Mouse (Mus musculus) intestine, postnatal 0 days (tissue): ENCODE results near the gene Chmp2a. TPM values are rescaled to one million over a fixed set of nuclear protein-coding genes. Genes with fewer than 3 reads are reported as not detected.
"Not testable (repeated sequence)": the region's sequence is repeated elsewhere in the genome, so short reads cannot be mapped to it uniquely, and the experiment has no call there.

Source experiments
- ATAC-seq: fragments of 200-750 bp; cut with Nextera tagmentation; 2 replicates; pipeline ENCODE4 v1.8.0; 2017; ENCODE audit warnings: mild to moderate bottlenecking, moderate TSS enrichment, moderate library complexity
- H3K27ac ChIP-seq: fragments of 300-500 bp; sonication (generic); 2 replicates; pipeline ENCODE4 v1.5.1; 2014; ENCODE audit warnings: mild to moderate bottlenecking, low read depth, low read length, moderate library complexity
- H3K27me3 ChIP-seq: fragments of 300-500 bp; sonication (generic); replicated peaks from 2 replicates; pipeline ENCODE4 v1.6.1; 2014; ENCODE audit warnings: low read length, mixed read lengths; ENCODE audit not compliant: control insufficient read depth, insufficient read depth
- H3K36me3 ChIP-seq: fragments of 300-500 bp; sonication (generic); 2 replicates; pipeline ENCODE4 v1.6.1; 2014; ENCODE audit warnings: mild to moderate bottlenecking, moderate library complexity; ENCODE audit not compliant: control insufficient read depth, insufficient read depth
- H3K4me1 ChIP-seq: fragments of 300-500 bp; sonication (generic); replicated peaks from 2 replicates; pipeline ENCODE4 v1.6.1; 2014; ENCODE audit warnings: antibody characterized with exemption, low read length, mixed read lengths; ENCODE audit not compliant: control insufficient read depth, insufficient read depth
- H3K4me2 ChIP-seq: fragments of 300-500 bp; sonication (generic); replicated peaks from 2 replicates; pipeline ENCODE4 v1.6.1; 2014; ENCODE audit warnings: low read depth, mild to moderate bottlenecking, moderate library complexity
- H3K4me3 ChIP-seq: fragments of 300-500 bp; sonication (generic); 2 replicates; pipeline ENCODE4 v1.5.1; 2014; ENCODE audit warnings: low read depth, low read length
- H3K9ac ChIP-seq: fragments of 300-500 bp; sonication (generic); 2 replicates; pipeline ENCODE4 v1.6.1; 2014; ENCODE audit warnings: mild to moderate bottlenecking, low read depth, low read length
- H3K9me3 ChIP-seq: fragments of 300-500 bp; sonication (generic); 2 replicates; pipeline ENCODE4 v1.6.1; 2016; ENCODE audit warnings: mixed run types; ENCODE audit not compliant: control insufficient read depth
- CTCF ChIP-seq: sonication (generic); IDR thresholded peaks from 2 replicates; pipeline ENCODE4 v1.5.1; 2016; ENCODE audit warnings: low read depth, mild to moderate bottlenecking, control low read depth, antibody characterized with exemption, moderate library complexity
- WGBS: fragments of 180-500 bp; shearing (Covaris S2); extraction: QIAGEN DNeasy Blood & Tissue Kit; methylation state at CpG from one replicate; pipeline ENCODE4 v1.1.7; 2014; 5-methylcytosine and 5-hydroxymethylcytosine counted together
- polyA plus RNA-seq: library from polyadenylated mRNA; unstranded; fragments of >200 nt; fragmentation: Nextera tagmentation; extraction: Ambion mirVana; gene quantifications from 2 replicates; pipeline ENCODE4 v1.2.1, GENCODE M21; 2015

The Chmp2a gene
- 323 and 329 TPM in 2 replicates for polyA plus RNA-seq

GRCm38 (mm10) chr7:13034148-13034977 is at the start of gene Chmp2a:
TSS of gene Chmp2a (minus strand) at chr7:13034807.
- Histone ChIP-seq H3K9me3 (no peaks in the 10 kb centered on the region), H3K27me3 (no peaks in the 10 kb centered on the region), H3K27ac (peak within 1 kb of the TSS; percentile 95), H3K4me2 (peak within 1 kb of the TSS; percentile 84), H3K9ac (peak within 1 kb of the TSS; percentile 85), H3K4me1 (0 out of 2 replicates have a peak, but pooled peaks cover 6% of the 10 kb centered on the region), H3K4me3 (peak within 1 kb of the TSS; percentile 69), H3K36me3 (peaks cover 43% of the 10 kb centered on the region)
- ATAC-seq = peak; percentile 49
- no peak for TF ChIP-seq CTCF
- WGBS = under 1% methylated on average over 44 of the region's 45 CpGs

GRCm38 (mm10) chr7:13072293-13072692 is 37.7 kb upstream of the Chmp2a start:
- no peak for ATAC-seq
- no peaks in the 10 kb centered on the region for H3K4me1 ChIP-seq
- no peak overlapping the region for H3K4me3 ChIP-seq
- no peak for TF ChIP-seq CTCF
- H3K27ac ChIP-seq = no peak overlapping the region
- H3K9ac ChIP-seq = no peak overlapping the region
- no peak overlapping the region for H3K4me2 ChIP-seq
- 51% methylated on average over 5 of the region's 5 CpGs for WGBS
- no peaks in the 10 kb centered on the region for H3K9me3 ChIP-seq
- no peaks in the 10 kb centered on the region for H3K27me3 ChIP-seq
- H3K36me3 ChIP-seq = no peaks in the 10 kb centered on the region

- not testable (repeated sequence) for H3K9ac ChIP-seq, H3K4me3 ChIP-seq, ATAC-seq, H3K4me1 ChIP-seq, H3K36me3 ChIP-seq, H3K4me2 ChIP-seq, H3K27ac ChIP-seq, H3K27me3 ChIP-seq, H3K9me3 ChIP-seq
- 51% methylated on average over 2 of the region's 2 CpGs for WGBS
- TF ChIP-seq CTCF = peak; percentile 59
Observed at GRCm38 (mm10) chr7:13063399-13063798, 28.8 kb upstream of the Chmp2a start.

- Histone ChIP-seq H3K9ac (no peak overlapping the region), H3K4me2 (no peak overlapping the region), H3K36me3 (no peaks in the 10 kb centered on the region), H3K4me3 (no peak overlapping the region), H3K9me3 (no peaks in the 10 kb centered on the region), H3K27me3 (no peaks in the 10 kb centered on the region), H3K27ac (no peak overlapping the region), H3K4me1 (no peaks in the 10 kb centered on the region)
- WGBS = 90% methylated on average over 9 of the region's 9 CpGs
- TF ChIP-seq CTCF = no peak
- no peak for ATAC-seq
Observed at GRCm38 (mm10) chr7:13059536-13059935, 24.9 kb upstream of the Chmp2a start.

DNA sequence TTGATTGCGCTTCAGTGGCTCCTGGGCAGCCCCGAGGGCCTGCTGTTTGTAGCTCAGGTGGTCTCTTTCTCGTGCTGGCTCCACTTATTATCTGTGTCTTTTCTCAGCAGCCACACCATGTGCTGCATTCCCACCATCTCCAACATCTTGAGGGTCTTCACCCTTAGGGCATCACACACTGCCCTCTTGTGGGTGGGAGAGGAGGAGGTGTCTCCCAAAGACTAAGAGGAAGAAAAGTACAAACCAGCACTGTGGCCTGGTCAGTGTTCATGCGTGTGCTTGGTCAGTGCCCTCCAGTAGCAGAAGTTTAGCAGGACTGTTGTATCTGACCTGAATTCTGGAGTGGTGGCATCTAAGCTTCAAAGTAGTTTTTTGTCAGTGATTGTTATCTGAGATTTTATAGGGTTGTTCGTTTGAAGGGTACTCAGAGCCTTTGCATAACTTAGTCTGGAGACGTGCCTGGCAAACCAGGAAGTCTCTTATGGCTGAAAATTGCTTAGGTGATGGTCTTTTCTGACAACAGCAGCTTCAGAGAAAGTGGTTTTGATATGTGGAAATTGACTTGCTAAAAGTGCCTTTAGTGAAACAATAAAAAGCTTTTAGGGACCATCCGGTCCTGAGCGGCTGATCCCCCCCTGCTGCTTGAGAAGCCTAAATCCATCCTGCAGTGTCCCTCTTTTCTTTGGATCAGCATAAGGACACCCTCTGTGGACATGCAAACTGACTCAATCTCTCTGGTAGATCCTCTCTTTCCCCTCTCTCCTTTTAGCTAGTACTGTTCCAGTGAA is 22.5 kb upstream of the Chmp2a start:
- Histone ChIP-seq H3K9me3 (no peaks in the 10 kb centered on the region), H3K9ac (no peak overlapping the region), H3K4me2 (no peak overlapping the region), H3K4me3 (no peak overlapping the region), H3K36me3 (no peaks in the 10 kb centered on the region), H3K27me3 (no peaks in the 10 kb centered on the region), H3K27ac (no peak overlapping the region), H3K4me1 (no peaks in the 10 kb centered on the region)
- no peak for ATAC-seq
- 0 out of 2 replicates have a peak, but pooled peaks have one; percentile 34 for TF ChIP-seq CTCF
- WGBS = 59% methylated on average over 8 of the region's 8 CpGs
